17 mouse cellular contexts compared by ENCODE assay signal in the genomic region with DNA sequence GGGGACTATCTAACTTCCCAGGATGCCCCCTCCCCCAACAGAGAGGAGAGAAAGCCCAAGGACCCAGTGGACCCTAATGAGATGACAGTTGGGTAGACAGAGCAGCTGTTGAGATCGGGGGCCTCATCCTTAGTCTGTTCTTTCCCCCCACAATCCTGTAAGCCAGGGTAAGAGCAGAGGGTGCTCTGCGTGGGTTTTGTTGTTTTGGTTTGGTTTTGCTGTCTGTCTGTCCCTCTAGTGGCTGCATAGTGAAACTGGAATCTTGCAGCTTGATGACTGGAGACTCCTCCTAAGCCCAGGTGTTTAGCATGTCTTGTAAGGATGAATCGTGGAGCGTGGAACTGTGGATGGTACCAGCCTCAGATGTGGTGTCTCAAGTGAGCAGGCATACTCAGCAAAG. TPM values are rescaled to one million over a fixed set of nuclear protein-coding genes. Genes with fewer than 3 reads are reported as not detected.
DNase-seq lines count a peak whose midpoint lies in the region; ATAC-seq and TF ChIP-seq lines count a peak whose summit lies in the region.
"Had no signal": no experiment of that assay in that cellular context is flagged by ENCODE, and none has a peak within 500 bp of the region (broad histone marks: within the 10 kb centered on the region; RNA-seq: fewer than 3 reads in every experiment).

No protein-coding gene starts in this region.

- TF ChIP-seq POLR2A in cortical plate, adult 2 months (IDR thresholded peaks at IDR 0.05; ENCODE audit: extremely low read depth, insufficient read depth, low read length), result no peak

- no peak overlapping the region for H3K9ac ChIP-seq in forebrain, postnatal 0 days
- H3K9ac ChIP-seq in forebrain, embryonic 16.5 days (replicated peaks; ENCODE audit: low read depth, low read length), result no peak overlapping the region
- no peak overlapping the region for H3K9ac ChIP-seq in liver, embryonic 14.5 days (replicated peaks)
- no peak overlapping the region for H3K9ac ChIP-seq in liver, embryonic 12.5 days
- H3K9ac ChIP-seq: limb, embryonic 13.5 days had no signal

- TF ChIP-seq CTCF in forebrain, postnatal 0 days (IDR thresholded peaks at IDR 0.05; ENCODE audit: low read depth), result peak; percentile 49
- peak; percentile 38; the same call in 1 of the 2 replicates for TF ChIP-seq CTCF in liver, embryonic 14.5 days (IDR thresholded peaks at IDR 0.05; ENCODE audit: low read depth)
- 0 out of 2 replicates have a peak, but pooled peaks have one; percentile 5 for TF ChIP-seq CTCF in cortical plate, adult 2 months (IDR thresholded peaks at IDR 0.05; ENCODE audit: extremely low read depth, insufficient read depth, low read length)

- H3K9me3 ChIP-seq in forebrain, postnatal 0 days (ENCODE audit: low read length), result no peaks in the 10 kb centered on the region
- H3K9me3 ChIP-seq in forebrain, embryonic 16.5 days (ENCODE audit: control insufficient read depth, low read length), result no peaks in the 10 kb centered on the region
- H3K9me3 ChIP-seq in liver, embryonic 14.5 days (ENCODE audit: control insufficient read depth, low read length), result no peaks in the 10 kb centered on the region
- no peaks in the 10 kb centered on the region for H3K9me3 ChIP-seq in liver, embryonic 12.5 days (replicated peaks)
- no peaks in the 10 kb centered on the region for H3K9me3 ChIP-seq in forebrain, embryonic 10.5 days
- H3K9me3 ChIP-seq: limb, embryonic 13.5 days had no signal

- no peak for DNase-seq in forebrain, postnatal 0 days
- no peak for DNase-seq in liver, embryonic 14.5 days (ENCODE audit: low read depth in 3 of 3, low spot score in 3 of 3)
- DNase-seq in ES-CJ7 (ENCODE audit: low read depth, low spot score), result peak; percentile 64
- no peak for DNase-seq in adrenal gland, adult 2 months
- DNase-seq in forebrain, embryonic 10.5 days (ENCODE audit: extremely low spot score, low spot score), result no peak
- DNase-seq: cerebellum, adult 18-20 months; heart, adult 11 months; heart, postnatal 14 days; kidney, adult 18-20 months; thymus, adult 2 months had no signal

- no peaks in the 10 kb centered on the region for H3K4me1 ChIP-seq in forebrain, postnatal 0 days (ENCODE audit: insufficient read depth)
- 0 out of 2 replicates have a peak, but pooled peaks cover 4% of the 10 kb centered on the region for H3K4me1 ChIP-seq in forebrain, embryonic 16.5 days (replicated peaks; ENCODE audit: control insufficient read depth, insufficient read depth, low read length)
- no peaks in the 10 kb centered on the region for H3K4me1 ChIP-seq in liver, embryonic 14.5 days (replicated peaks; ENCODE audit: control insufficient read depth in 2 of 2, insufficient read depth in 2 of 2, low read length in 1 of 2)
- H3K4me1 ChIP-seq in liver, embryonic 12.5 days, result no peaks in the 10 kb centered on the region
- no peaks in the 10 kb centered on the region for H3K4me1 ChIP-seq in cortical plate, adult 2 months (ENCODE audit: control insufficient read depth, insufficient read depth, low read length)
- H3K4me1 ChIP-seq in forebrain, embryonic 10.5 days, result peaks cover 10% of the 10 kb centered on the region; the same call in 1 of the 2 replicates
- H3K4me1 ChIP-seq: limb, embryonic 13.5 days had no signal

- H3K4me3 ChIP-seq in forebrain, postnatal 0 days (ENCODE audit: low read depth, low read length), result no peak overlapping the region
- H3K4me3 ChIP-seq in forebrain, embryonic 16.5 days (replicated peaks; ENCODE audit: low read length), result no peak overlapping the region
- no peak overlapping the region for H3K4me3 ChIP-seq in liver, embryonic 14.5 days (ENCODE audit: insufficient read depth in 1 of 2, low read depth in 2 of 2, low read length in 2 of 2)
- H3K4me3 ChIP-seq in liver, embryonic 12.5 days, result no peak overlapping the region
- no peak overlapping the region for H3K4me3 ChIP-seq in cortical plate, adult 2 months (ENCODE audit: insufficient read depth, low read length)
- no peak overlapping the region for H3K4me3 ChIP-seq in forebrain, embryonic 10.5 days
- H3K4me3 ChIP-seq: limb, embryonic 13.5 days had no signal

- ATAC-seq in forebrain, postnatal 0 days, result no peak
- no peak for ATAC-seq in forebrain, embryonic 16.5 days
- ATAC-seq in liver, embryonic 14.5 days (ENCODE audit: insufficient read depth), result no peak
- ATAC-seq in liver, embryonic 12.5 days, result no peak

- no peaks in the 10 kb centered on the region for H3K36me3 ChIP-seq in forebrain, postnatal 0 days (ENCODE audit: insufficient read depth)
- H3K36me3 ChIP-seq in forebrain, embryonic 16.5 days (ENCODE audit: control insufficient read depth, insufficient read depth), result no peaks in the 10 kb centered on the region
- no peaks in the 10 kb centered on the region for H3K36me3 ChIP-seq in liver, embryonic 14.5 days (replicated peaks; ENCODE audit: control insufficient read depth, insufficient read depth, low read depth)
- H3K36me3 ChIP-seq in liver, embryonic 12.5 days, result no peaks in the 10 kb centered on the region
- H3K36me3 ChIP-seq in forebrain, embryonic 10.5 days (replicated peaks), result no peaks in the 10 kb centered on the region
- H3K36me3 ChIP-seq: limb, embryonic 13.5 days had no signal

- H3K27ac ChIP-seq in forebrain, postnatal 0 days (ENCODE audit: low read depth, low read length), result no peak overlapping the region
- H3K27ac ChIP-seq in forebrain, embryonic 16.5 days (ENCODE audit: low read length), result no peak overlapping the region
- H3K27ac ChIP-seq in liver, embryonic 14.5 days, result no peak overlapping the region
- H3K27ac ChIP-seq in liver, embryonic 12.5 days, result no peak overlapping the region
- H3K27ac ChIP-seq in cortical plate, adult 2 months (ENCODE audit: insufficient read depth, low read length), result no peak overlapping the region
- no peak overlapping the region for H3K27ac ChIP-seq in forebrain, embryonic 10.5 days
- H3K27ac ChIP-seq: limb, embryonic 13.5 days had no signal

- H3K27me3 ChIP-seq in forebrain, postnatal 0 days (ENCODE audit: insufficient read depth, low read length), result no peaks in the 10 kb centered on the region
- H3K27me3 ChIP-seq in forebrain, embryonic 16.5 days (replicated peaks; ENCODE audit: control insufficient read depth, insufficient read depth, low read length), result no peaks in the 10 kb centered on the region
- no peaks in the 10 kb centered on the region for H3K27me3 ChIP-seq in liver, embryonic 14.5 days (ENCODE audit: control insufficient read depth, insufficient read depth, low read length)
- H3K27me3 ChIP-seq in liver, embryonic 12.5 days (replicated peaks), result peaks cover 8% of the 10 kb centered on the region; the same call in 1 of the 2 replicates
- H3K27me3 ChIP-seq in forebrain, embryonic 10.5 days (ENCODE audit: poor library complexity, severe bottlenecking), result no peaks in the 10 kb centered on the region

- H3K4me2 ChIP-seq in forebrain, postnatal 0 days (ENCODE audit: low read depth), result no peak overlapping the region
- no peak overlapping the region for H3K4me2 ChIP-seq in forebrain, embryonic 16.5 days (ENCODE audit: low read length)
- no peak overlapping the region for H3K4me2 ChIP-seq in liver, embryonic 14.5 days (ENCODE audit: low read depth)
- no peak overlapping the region for H3K4me2 ChIP-seq in liver, embryonic 12.5 days
- H3K4me2 ChIP-seq: limb, embryonic 13.5 days had no signal

- TF ChIP-seq EP300 in liver, embryonic 14.5 days (IDR thresholded peaks at IDR 0.05; ENCODE audit: low read depth), result no peak

- 62% methylated on average over 4 of the region's 4 CpGs for WGBS in forebrain, postnatal 0 days
- WGBS in forebrain, embryonic 16.5 days, result 61% methylated on average over 4 of the region's 4 CpGs
- WGBS in liver, embryonic 14.5 days (ENCODE audit: insufficient replicate concordance), result 31% methylated on average over 4 of the region's 4 CpGs
- WGBS in liver, embryonic 12.5 days (ENCODE audit: insufficient replicate concordance), result 41% methylated on average over 4 of the region's 4 CpGs
- WGBS in forebrain, embryonic 10.5 days, result 65% methylated on average over 4 of the region's 4 CpGs

RNA-seq across cellular contexts. Expression of a gene that starts 19.3 kb away (rescaled TPM):
- 0.33 and 0.46 TPM in 2 replicates for total RNA-seq in forebrain, postnatal 0 days (2014; rRNA removed)
- 0.18 and 0.71 TPM in 2 replicates for polyA plus RNA-seq in forebrain, postnatal 0 days (2015; fragmentation: Nextera tagmentation; extraction: Ambion mirVana)
- 0.13 and 0.75 TPM in 2 replicates for polyA plus RNA-seq in forebrain, embryonic 16.5 days (2015; fragmentation: Nextera tagmentation; extraction: Ambion mirVana)
- not detected in 2 replicates for polyA plus RNA-seq in liver, embryonic 14.5 days (2012; rRNA removed)
- not detected in 2 replicates for polyA plus RNA-seq in liver, embryonic 14.5 days (2014; fragmentation: Nextera tagmentation; extraction: Ambion mirVana)
- polyA plus RNA-seq in liver, embryonic 12.5 days (2016; fragmentation: Nextera tagmentation; extraction: Ambion mirVana), result not detected in 2 replicates
- 0.08 TPM in 1 of 2 replicates, not detected in the other for polyA plus RNA-seq in cortical plate, adult 2 months (2012; rRNA removed)
- total RNA-seq in adrenal gland, adult 2 months (2021), result not detected
- polyA plus RNA-seq in adrenal gland, adult 2 months (2012; rRNA removed), result not detected in 2 replicates
- 0.43 and 0.47 TPM in 2 replicates for polyA plus RNA-seq in forebrain, embryonic 10.5 days (2016; fragmentation: Nextera tagmentation; extraction: Ambion mirVana)
- total RNA-seq: heart, postnatal 14 days; megakaryocyte-erythroid progenitor cell, adult 5-6 weeks had no signal
- polyA plus RNA-seq: large intestine, adult 2 months; lung, embryonic 16.5 days had no signal
